Mouse (Mus musculus) heart, embryonic 11.5 days (tissue): ENCODE measurements around the gene Apcs. TPM values are rescaled to one million over a fixed set of nuclear protein-coding genes. Genes with fewer than 3 reads are reported as not detected.

Experiments
- ATAC-seq: fragments of 200-750 bp; cut with Nextera tagmentation; replicated peaks from 2 replicates; pipeline ENCODE4 v1.8.0; 2017; ENCODE audit warnings: moderate library complexity; ENCODE audit not compliant: insufficient number of reproducible peaks, low FRiP score, low TSS enrichment
- H3K27ac ChIP-seq: fragments of 300-500 bp; sonication (generic); 2 replicates; pipeline ENCODE4 v1.5.1; 2014; ENCODE audit warnings: mild to moderate bottlenecking, low read depth, low read length
- H3K27me3 ChIP-seq: fragments of 300-500 bp; sonication (generic); 2 replicates; pipeline ENCODE4 v1.6.1; 2014; ENCODE audit warnings: mild to moderate bottlenecking, low read length, mixed read lengths; ENCODE audit not compliant: control insufficient read depth, insufficient read depth
- H3K36me3 ChIP-seq: fragments of 300-500 bp; sonication (generic); 2 replicates; pipeline ENCODE4 v1.6.1; 2014; ENCODE audit warnings: mild to moderate bottlenecking, low read length, moderate library complexity, mixed read lengths; ENCODE audit not compliant: control insufficient read depth, insufficient read depth
- H3K4me1 ChIP-seq: fragments of 300-500 bp; sonication (generic); 2 replicates; pipeline ENCODE4 v1.6.1; 2014; ENCODE audit warnings: low read length; ENCODE audit not compliant: control insufficient read depth, insufficient read depth
- H3K4me2 ChIP-seq: fragments of 300-500 bp; sonication (generic); 2 replicates; pipeline ENCODE4 v1.6.1; 2014; ENCODE audit warnings: mild to moderate bottlenecking, moderate library complexity
- H3K4me3 ChIP-seq: fragments of 300-500 bp; sonication (generic); 2 replicates; pipeline ENCODE4 v1.5.1; 2014; ENCODE audit warnings: low read depth, low read length
- H3K9ac ChIP-seq: fragments of 300-500 bp; sonication (generic); 2 replicates; pipeline ENCODE4 v1.6.1; 2014; ENCODE audit warnings: mild to moderate bottlenecking, low read depth, low read length, moderate library complexity
- H3K9me3 ChIP-seq: fragments of 300-500 bp; sonication (generic); replicated peaks from 2 replicates; pipeline ENCODE4 v1.6.1; 2016; ENCODE audit warnings: low read length; ENCODE audit not compliant: control insufficient read depth
- WGBS: fragments of 180-500 bp; shearing (Covaris S2); extraction: QIAGEN DNeasy Blood & Tissue Kit; methylation state at CpG from one replicate; pipeline ENCODE4 v1.1.7; 2014; ENCODE audit not compliant: insufficient replicate concordance; 5-methylcytosine and 5-hydroxymethylcytosine counted together
- polyA plus RNA-seq: library from polyadenylated mRNA; unstranded; fragments of >200 nt; fragmentation: Nextera tagmentation; extraction: Ambion mirVana; gene quantifications from 2 replicates; pipeline ENCODE4 v1.2.1, GENCODE M21; 2014

Apcs gene
- 0.27 TPM in 1 of 2 replicates, not detected in the other for polyA plus RNA-seq

DNA sequence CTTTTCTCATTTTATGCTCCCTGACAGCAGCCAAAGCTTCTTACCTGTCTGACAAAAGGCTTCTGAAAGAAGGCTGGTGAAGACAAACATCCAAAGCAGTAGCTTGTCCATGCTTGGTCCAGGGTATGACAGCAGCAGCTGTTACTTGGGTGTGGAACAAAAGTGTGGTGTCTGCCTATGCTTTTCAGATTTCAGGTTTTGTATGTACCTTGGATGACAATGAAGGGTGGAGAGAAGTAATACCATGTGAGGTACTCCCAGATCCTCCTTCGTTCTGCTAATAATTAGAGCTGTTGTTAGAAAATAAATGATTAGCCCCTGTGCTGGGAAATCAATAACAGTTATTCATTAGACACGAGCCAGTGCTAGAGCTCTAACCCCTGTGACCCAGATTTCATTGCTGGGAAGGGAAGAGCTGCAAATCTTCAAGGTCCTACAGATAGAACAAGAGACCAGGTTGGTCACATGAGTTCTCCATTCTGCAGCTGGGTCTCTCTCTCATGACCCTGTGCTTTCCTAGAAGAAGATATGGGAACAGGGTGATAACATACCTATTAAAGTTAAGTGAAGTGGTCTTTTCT is at the start of gene Apcs:
Gene Apcs (minus strand): TSS at position 265 of the 581 bp plus-strand sequence.
- 58% methylated on average over 2 of the region's 2 CpGs for WGBS
- H3K4me3 ChIP-seq, result no peak within 1 kb of the TSS

DNA sequence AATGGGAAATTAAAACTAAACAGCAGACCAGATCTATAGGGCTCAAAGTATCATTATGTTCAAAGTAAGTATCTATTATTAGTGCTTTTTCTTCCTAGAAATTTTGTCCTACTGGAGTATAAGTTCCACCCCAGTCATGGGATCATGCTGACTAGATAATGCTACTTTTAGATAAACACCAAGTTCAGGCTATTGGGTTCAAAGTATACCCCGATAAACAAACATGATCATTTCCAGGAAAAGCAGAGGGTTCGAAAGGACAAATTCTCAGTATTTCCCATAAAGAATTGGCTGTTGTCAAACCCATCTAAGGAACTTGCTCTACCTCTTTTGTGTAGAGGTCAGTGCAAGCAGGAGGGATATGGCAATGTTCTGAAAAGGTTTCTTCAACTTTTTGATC is 37.4 kb upstream of the Apcs start:
- Histone ChIP-seq H3K4me3 (no peak overlapping the region), H3K4me2 (no peak overlapping the region), H3K9me3 (no peaks in the 10 kb centered on the region), H3K27ac (no peak overlapping the region), H3K9ac (no peak overlapping the region), H3K27me3 (no peaks in the 10 kb centered on the region), H3K4me1 (no peaks in the 10 kb centered on the region), H3K36me3 (no peaks in the 10 kb centered on the region)
- 85% methylated on average over 2 of the region's 2 CpGs for WGBS
- no peak for ATAC-seq

More for the DNA sequence above, at the start of gene Apcs:
- no peak within 1 kb of the TSS for H3K9ac ChIP-seq
- no peak for ATAC-seq
- H3K4me1 ChIP-seq, result no peaks in the 10 kb centered on the region
- H3K27me3 ChIP-seq, result no peaks in the 10 kb centered on the region
- H3K4me2 ChIP-seq, result no peak within 1 kb of the TSS
- no peaks in the 10 kb centered on the region for H3K9me3 ChIP-seq
- no peaks in the 10 kb centered on the region for H3K36me3 ChIP-seq
- H3K27ac ChIP-seq, result no peak within 1 kb of the TSS

DNA sequence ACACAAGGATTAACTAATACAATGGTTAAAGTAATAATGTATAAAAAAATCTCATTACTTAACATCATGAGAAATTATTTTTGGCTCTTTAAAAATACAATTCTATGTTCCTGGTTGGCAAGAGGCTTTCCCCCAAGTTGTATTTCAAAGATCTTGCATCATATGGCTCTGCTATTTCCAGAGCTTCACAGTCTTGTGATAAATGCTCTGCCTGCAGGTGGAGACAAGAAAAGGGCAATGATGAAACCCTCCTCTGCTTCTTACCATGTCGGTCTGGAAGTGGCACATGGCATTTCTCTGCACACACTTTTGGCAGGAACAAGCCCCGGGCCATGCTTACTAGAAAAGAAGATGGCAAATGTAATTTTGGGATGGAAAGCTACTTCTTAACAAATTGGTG is 23.6 kb upstream of the Apcs start:
- Histone ChIP-seq H3K36me3 (no peaks in the 10 kb centered on the region), H3K27ac (no peak overlapping the region), H3K9me3 (no peaks in the 10 kb centered on the region), H3K9ac (no peak overlapping the region), H3K27me3 (no peaks in the 10 kb centered on the region), H3K4me2 (no peak overlapping the region), H3K4me1 (no peaks in the 10 kb centered on the region), H3K4me3 (no peak overlapping the region)
- 67% methylated on average over 2 of the region's 2 CpGs for WGBS
- no peak for ATAC-seq

DNA sequence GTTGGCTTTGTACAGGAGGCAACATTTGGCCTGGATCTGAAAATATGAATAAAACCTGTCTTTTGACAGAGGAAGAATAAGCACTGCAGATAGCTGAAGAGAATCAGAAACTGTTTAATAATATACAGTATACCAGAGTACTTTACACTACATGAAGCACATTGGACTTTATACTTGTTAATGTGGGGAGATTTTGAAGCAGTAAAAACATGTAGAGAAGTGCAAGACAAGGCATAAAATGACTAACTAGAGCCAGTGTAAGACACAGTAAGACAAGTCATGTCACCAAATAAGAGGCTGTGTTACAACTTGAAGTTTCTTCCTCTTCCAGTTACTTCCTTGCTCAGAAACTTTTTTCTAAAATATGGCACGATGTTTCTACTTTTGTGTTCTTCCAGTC is 22.3 kb upstream of the Apcs start:
- Histone ChIP-seq H3K4me2 (no peak overlapping the region), H3K9me3 (no peaks in the 10 kb centered on the region), H3K9ac (no peak overlapping the region), H3K27ac (no peak overlapping the region), H3K27me3 (no peaks in the 10 kb centered on the region), H3K4me1 (no peaks in the 10 kb centered on the region), H3K4me3 (no peak overlapping the region), H3K36me3 (no peaks in the 10 kb centered on the region)
- no peak for ATAC-seq
- 88% methylated on average over 1 of the region's 1 CpGs for WGBS

DNA sequence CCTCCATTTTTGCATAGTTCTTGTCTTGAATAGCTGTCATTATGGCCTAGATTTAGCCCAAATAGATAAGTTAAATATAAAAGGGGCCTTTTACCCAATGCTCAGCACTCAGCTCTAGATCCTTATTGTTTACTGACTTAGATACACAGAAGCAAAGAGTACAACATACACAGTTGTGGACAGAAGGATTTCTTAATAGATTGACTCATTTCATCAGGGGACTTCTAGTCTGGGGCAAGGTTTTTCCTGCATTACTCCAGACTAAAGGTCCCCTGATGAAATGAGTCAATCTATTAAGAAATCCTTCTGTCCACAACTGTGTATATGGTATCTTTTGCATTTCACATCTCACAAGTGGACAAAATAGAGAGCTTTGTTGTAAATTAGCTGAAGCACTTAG is 8.5 kb upstream of the Apcs start:
- no peak for ATAC-seq
- Histone ChIP-seq H3K4me2 (no peak overlapping the region), H3K36me3 (no peaks in the 10 kb centered on the region), H3K27me3 (no peaks in the 10 kb centered on the region), H3K9me3 (no peaks in the 10 kb centered on the region), H3K4me1 (no peaks in the 10 kb centered on the region), H3K27ac (no peak overlapping the region), H3K9ac (no peak overlapping the region), H3K4me3 (no peak overlapping the region)

DNA sequence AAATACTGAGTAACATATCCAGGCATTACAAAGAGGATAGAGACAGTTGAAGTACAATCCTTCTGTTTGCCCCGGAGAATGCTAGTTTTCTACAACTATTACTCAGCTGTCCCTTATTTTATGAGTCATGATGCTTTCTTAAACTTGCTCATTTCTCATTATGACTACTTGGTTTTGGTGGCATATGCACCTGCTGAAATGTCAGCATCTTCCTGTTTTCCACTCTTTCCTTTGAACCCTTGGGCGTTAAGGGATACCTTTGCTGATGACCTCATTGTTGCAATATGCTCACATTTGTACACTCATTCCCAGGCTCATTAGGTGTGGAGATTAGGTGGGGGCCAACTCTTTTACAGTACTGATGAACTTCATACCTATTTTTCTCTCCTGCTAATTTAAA is 594 bp upstream of the Apcs start:
- H3K36me3 ChIP-seq, result no peaks in the 10 kb centered on the region
- H3K27me3 ChIP-seq, result no peaks in the 10 kb centered on the region
- H3K27ac ChIP-seq, result no peak overlapping the region
- H3K4me3 ChIP-seq, result no peak overlapping the region
- no peak overlapping the region for H3K4me2 ChIP-seq
- H3K9me3 ChIP-seq, result no peaks in the 10 kb centered on the region
- H3K9ac ChIP-seq, result no peak overlapping the region
- no peaks in the 10 kb centered on the region for H3K4me1 ChIP-seq
- ATAC-seq, result no peak
- WGBS, result 84% methylated on average over 2 of the region's 2 CpGs

DNA sequence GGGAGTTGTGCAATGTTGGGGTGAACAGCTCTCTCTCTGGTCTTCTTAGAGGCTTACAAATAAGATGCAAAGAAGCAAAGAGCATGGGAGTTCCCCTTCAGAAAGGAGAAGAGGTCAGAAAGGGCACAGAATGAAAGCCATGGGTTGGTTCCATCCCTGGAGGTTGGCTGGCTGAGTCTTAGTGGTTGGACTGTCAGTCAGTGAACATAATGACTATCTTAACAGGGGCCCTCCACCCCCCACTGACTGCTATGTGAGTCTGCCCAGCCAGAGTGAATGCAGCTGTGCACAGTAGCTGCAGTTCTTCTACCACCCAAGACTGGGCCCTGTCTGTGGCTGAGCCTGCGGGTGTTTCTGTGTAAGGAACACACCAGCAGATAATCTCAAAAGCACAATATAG is 18.2 kb downstream of the Apcs start:
- Histone ChIP-seq H3K4me3 (no peak overlapping the region), H3K4me1 (no peaks in the 10 kb centered on the region), H3K9me3 (no peaks in the 10 kb centered on the region), H3K9ac (no peak overlapping the region), H3K27ac (no peak overlapping the region), H3K36me3 (no peaks in the 10 kb centered on the region), H3K4me2 (no peak overlapping the region), H3K27me3 (no peaks in the 10 kb centered on the region)
- no peak for ATAC-seq
- 81% methylated on average over 1 of the region's 1 CpGs for WGBS

DNA sequence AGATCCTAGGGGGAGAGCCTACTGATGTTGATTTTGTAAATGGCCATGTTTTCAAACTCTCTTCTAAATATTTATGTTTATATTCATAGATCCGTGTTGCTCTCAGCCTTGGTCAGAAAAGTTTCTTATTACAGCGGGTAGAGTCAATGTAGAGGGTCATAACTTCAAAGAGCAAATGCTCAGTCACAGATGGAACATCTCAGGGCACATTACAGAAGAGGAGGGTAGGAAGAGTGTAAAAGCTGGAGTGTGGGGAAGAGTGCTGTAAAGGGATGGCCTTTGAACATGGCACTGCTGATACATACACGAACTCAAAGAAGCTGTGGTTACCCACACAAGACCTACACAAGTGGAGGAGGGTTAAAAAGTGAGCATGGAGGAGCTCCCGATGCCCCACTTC is 19.6 kb downstream of the Apcs start:
- no peak for ATAC-seq
- H3K4me2 ChIP-seq, result no peak overlapping the region
- H3K4me3 ChIP-seq, result no peak overlapping the region
- no peaks in the 10 kb centered on the region for H3K27me3 ChIP-seq
- 77% methylated on average over 4 of the region's 4 CpGs for WGBS
- no peak overlapping the region for H3K27ac ChIP-seq
- H3K36me3 ChIP-seq, result no peaks in the 10 kb centered on the region
- no peaks in the 10 kb centered on the region for H3K4me1 ChIP-seq
- H3K9me3 ChIP-seq, result no peaks in the 10 kb centered on the region
- no peak overlapping the region for H3K9ac ChIP-seq

DNA sequence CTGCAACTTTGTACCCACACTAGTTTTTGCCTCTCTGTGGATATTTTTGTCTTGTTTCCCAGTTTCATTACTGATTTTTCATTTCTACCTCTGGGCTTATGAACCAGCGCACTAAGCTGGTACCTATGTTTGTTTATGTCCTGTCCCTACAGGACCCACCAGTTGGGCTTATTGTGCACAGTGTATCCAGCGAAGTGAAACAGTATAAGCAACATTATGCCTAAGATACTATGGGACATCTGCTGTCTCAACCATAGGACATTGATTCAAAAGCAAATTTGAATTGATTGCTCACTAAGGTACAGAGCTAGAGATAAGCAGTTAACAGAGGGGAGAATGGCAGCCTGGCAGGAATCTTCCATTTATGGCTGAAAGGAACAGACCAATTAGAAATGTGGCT is 46.7 kb downstream of the Apcs start:
- no peak overlapping the region for H3K4me3 ChIP-seq
- H3K27ac ChIP-seq, result no peak overlapping the region
- WGBS, result 75% methylated on average over 2 of the region's 2 CpGs
- no peaks in the 10 kb centered on the region for H3K4me1 ChIP-seq
- ATAC-seq, result no peak
- no peaks in the 10 kb centered on the region for H3K9me3 ChIP-seq
- H3K27me3 ChIP-seq, result no peaks in the 10 kb centered on the region
- H3K9ac ChIP-seq, result no peak overlapping the region
- no peaks in the 10 kb centered on the region for H3K36me3 ChIP-seq
- H3K4me2 ChIP-seq, result no peak overlapping the region
